Mouse (Mus musculus) forebrain, embryonic 15.5 days (tissue): ENCODE data around the gene Snd1. TPM values are rescaled to one million over a fixed set of nuclear protein-coding genes. Genes with fewer than 3 reads are reported as not detected.

Experiments
- ATAC-seq: fragments of 200-750 bp; cut with Nextera tagmentation; replicated peaks from 2 replicates; pipeline ENCODE4 v1.8.0; 2017; ENCODE audit warnings: mild to moderate bottlenecking, moderate TSS enrichment, moderate library complexity
- H3K27ac ChIP-seq: fragments of 300-500 bp; sonication (generic); replicated peaks from 2 replicates; pipeline ENCODE4 v1.5.1; 2015; ENCODE audit warnings: mild to moderate bottlenecking, inconsistent platforms
- H3K27me3 ChIP-seq: fragments of 300-500 bp; sonication (generic); 2 replicates; pipeline ENCODE4 v1.6.1; 2015; ENCODE audit warnings: inconsistent platforms
- H3K36me3 ChIP-seq: fragments of 300-500 bp; sonication (generic); 2 replicates; pipeline ENCODE4 v1.6.1; 2015; ENCODE audit warnings: mild to moderate bottlenecking, inconsistent platforms
- H3K4me1 ChIP-seq: fragments of 300-500 bp; sonication (generic); 2 replicates; pipeline ENCODE4 v1.6.1; 2015; ENCODE audit warnings: inconsistent platforms
- H3K4me2 ChIP-seq: fragments of 300-500 bp; sonication (generic); replicated peaks from 2 replicates; pipeline ENCODE4 v1.6.1; 2015; ENCODE audit warnings: mild to moderate bottlenecking, inconsistent platforms
- H3K4me3 ChIP-seq: fragments of 300-500 bp; sonication (generic); 2 replicates; pipeline ENCODE4 v1.5.1; 2015; ENCODE audit warnings: mild to moderate bottlenecking, inconsistent platforms
- H3K9ac ChIP-seq: fragments of 300-500 bp; sonication (generic); replicated peaks from 2 replicates; pipeline ENCODE4 v1.6.1; 2015; ENCODE audit warnings: mild to moderate bottlenecking, inconsistent platforms
- H3K9me3 ChIP-seq: fragments of 300-500 bp; sonication (generic); 2 replicates; pipeline ENCODE4 v1.6.1; 2016; ENCODE audit warnings: inconsistent platforms
- WGBS: fragments of 180-500 bp; shearing (Covaris S2); methylation state at CpG from one replicate; pipeline ENCODE4 v1.1.7; 2015; ENCODE audit warnings: mixed read lengths; 5-methylcytosine and 5-hydroxymethylcytosine counted together
- polyA plus RNA-seq: library from polyadenylated mRNA; unstranded; fragments of >200 nt; fragmentation: Nextera tagmentation; extraction: Ambion mirVana; gene quantifications from 2 replicates; pipeline ENCODE4 v1.2.1, GENCODE M21; 2015

Snd1 gene
- polyA plus RNA-seq, 1 experiment from 2014 or later = 77.6 TPM

DNA sequence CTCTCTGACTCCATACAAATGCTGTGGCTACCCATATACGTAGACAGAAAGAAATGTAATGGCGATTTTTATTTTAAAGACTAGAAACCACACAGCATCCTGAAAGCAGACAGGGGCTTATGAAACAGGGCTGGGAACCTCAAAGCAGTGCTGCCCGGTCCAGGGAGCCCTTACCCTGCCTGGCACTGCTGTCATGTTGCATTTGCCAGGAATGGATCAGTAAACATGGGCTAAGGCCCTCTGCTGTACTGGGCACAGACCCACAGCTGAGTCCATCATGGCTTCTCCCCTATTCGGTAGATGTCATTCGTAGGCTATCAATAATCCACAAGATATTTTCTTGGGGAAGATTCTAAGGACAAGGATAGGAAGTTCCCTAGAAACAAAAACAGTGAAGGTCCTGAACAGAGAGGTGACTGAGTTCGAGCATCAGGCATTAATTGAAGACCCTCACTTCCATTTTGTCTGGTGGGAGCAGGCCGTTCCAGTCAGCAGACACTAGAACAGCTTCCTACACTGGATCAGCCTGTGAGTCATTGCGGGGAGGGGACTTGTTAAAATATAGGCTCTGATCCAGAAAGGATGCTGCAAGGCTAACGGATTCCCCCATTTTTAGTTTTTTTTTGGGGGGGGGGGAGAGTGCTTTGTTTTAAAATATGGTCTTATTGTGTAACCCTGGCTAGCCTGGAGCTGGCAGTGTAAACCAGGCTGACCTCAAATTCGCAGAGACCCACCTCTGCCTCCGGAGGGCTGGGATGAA, 422.6 kb downstream of the Snd1 start:
- Histone ChIP-seq H3K4me3 (no peak overlapping the region), H3K27me3 (peaks cover 3% of the 10 kb centered on the region; the same call in 1 of the 2 replicates), H3K36me3 (no peaks in the 10 kb centered on the region), H3K4me1 (peaks cover 2% of the 10 kb centered on the region; the same call in 1 of the 2 replicates), H3K9me3 (no peaks in the 10 kb centered on the region), H3K9ac (no peak overlapping the region), H3K4me2 (no peak overlapping the region), H3K27ac (no peak overlapping the region)
- no peak for ATAC-seq
- WGBS = 62% methylated on average over 11 of the region's 11 CpGs

DNA sequence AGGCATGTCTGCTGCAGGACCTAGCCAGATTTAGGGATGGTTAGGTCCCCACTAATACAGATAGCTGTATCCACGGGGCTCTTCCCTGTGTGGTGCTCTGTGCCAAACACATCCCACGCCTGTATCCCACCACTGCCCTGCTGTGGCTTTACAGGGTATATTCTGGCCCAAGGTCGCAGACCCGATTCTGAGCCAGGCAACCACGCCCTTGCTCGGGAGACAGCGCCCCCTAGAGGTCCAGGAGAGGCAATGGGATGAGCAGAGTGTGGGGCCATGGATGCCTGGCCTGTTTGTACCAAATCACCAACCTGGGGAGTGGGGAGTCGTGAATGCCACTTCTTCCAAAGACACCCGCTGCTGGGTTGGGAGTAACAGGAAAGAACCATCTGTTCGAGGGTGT, 423.9 kb downstream of the Snd1 start:
- Histone ChIP-seq H3K36me3 (no peaks in the 10 kb centered on the region), H3K4me3 (no peak overlapping the region), H3K9ac (no peak overlapping the region), H3K4me1 (peaks cover 2% of the 10 kb centered on the region; the same call in 1 of the 2 replicates), H3K9me3 (no peaks in the 10 kb centered on the region), H3K4me2 (no peak overlapping the region), H3K27me3 (peaks cover 3% of the 10 kb centered on the region; the same call in 1 of the 2 replicates), H3K27ac (no peak overlapping the region)
- WGBS = 17% methylated on average over 10 of the region's 10 CpGs
- ATAC-seq = no peak

GRCm38 (mm10) chr6:28902573-28902972, 427.6 kb downstream of the Snd1 start:
- no peak for ATAC-seq
- Histone ChIP-seq H3K27ac (no peak overlapping the region), H3K4me2 (no peak overlapping the region), H3K4me3 (no peak overlapping the region), H3K27me3 (0 out of 2 replicates have a peak, but pooled peaks cover 3% of the 10 kb centered on the region), H3K9ac (no peak overlapping the region), H3K36me3 (no peaks in the 10 kb centered on the region), H3K9me3 (no peaks in the 10 kb centered on the region), H3K4me1 (no peaks in the 10 kb centered on the region)
- 72% methylated on average over 2 of the region's 2 CpGs for WGBS

GRCm38 (mm10) chr6:28904417-28904816, 429.5 kb downstream of the Snd1 start:
- Histone ChIP-seq H3K27me3 (no peaks in the 10 kb centered on the region), H3K4me2 (no peak overlapping the region), H3K36me3 (no peaks in the 10 kb centered on the region), H3K4me1 (no peaks in the 10 kb centered on the region), H3K9me3 (no peaks in the 10 kb centered on the region), H3K27ac (no peak overlapping the region), H3K4me3 (no peak overlapping the region), H3K9ac (no peak overlapping the region)
- ATAC-seq = no peak
- WGBS = 73% methylated on average over 4 of the region's 4 CpGs

DNA sequence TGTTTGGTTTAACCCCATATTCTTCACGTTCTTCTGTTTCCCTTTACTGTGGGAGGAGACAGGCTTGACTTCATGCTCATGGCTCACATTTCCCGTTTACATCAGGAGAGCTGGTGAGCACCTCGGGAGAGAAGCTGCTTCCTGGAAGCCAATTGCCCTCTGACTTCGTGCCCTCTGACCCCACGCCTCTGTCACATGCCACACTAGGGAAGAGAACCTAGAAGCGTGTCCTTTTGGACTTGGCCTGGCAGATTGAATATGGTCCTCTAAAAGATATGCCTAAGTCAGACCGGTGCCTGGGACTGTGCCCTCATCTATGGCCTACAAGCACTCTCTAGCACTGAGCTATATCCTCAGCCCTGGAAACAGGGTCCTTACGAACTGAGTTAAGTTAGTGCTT, 430.4 kb downstream of the Snd1 start:
- no peak for ATAC-seq
- H3K9me3 ChIP-seq = no peaks in the 10 kb centered on the region
- WGBS = 86% methylated on average over 8 of the region's 8 CpGs

GRCm38 (mm10) chr6:28909866-28910265, 434.9 kb downstream of the Snd1 start:
- H3K27me3 ChIP-seq = no peaks in the 10 kb centered on the region
- H3K4me2 ChIP-seq = no peak overlapping the region
- H3K4me3 ChIP-seq = no peak overlapping the region
- WGBS = 79% methylated on average over 15 of the region's 15 CpGs
- no peaks in the 10 kb centered on the region for H3K36me3 ChIP-seq
- no peaks in the 10 kb centered on the region for H3K9me3 ChIP-seq
- no peaks in the 10 kb centered on the region; the same call in 1 of the 2 replicates for H3K4me1 ChIP-seq
- no peak overlapping the region for H3K9ac ChIP-seq
- H3K27ac ChIP-seq = no peak overlapping the region
- ATAC-seq = no peak

More for the DNA sequence above, 430.4 kb downstream of the Snd1 start:
- Histone ChIP-seq H3K4me1 (no peaks in the 10 kb centered on the region; the same call in 1 of the 2 replicates), H3K4me2 (no peak overlapping the region), H3K27me3 (no peaks in the 10 kb centered on the region), H3K27ac (no peak overlapping the region), H3K4me3 (no peak overlapping the region), H3K9ac (no peak overlapping the region), H3K36me3 (no peaks in the 10 kb centered on the region)

DNA sequence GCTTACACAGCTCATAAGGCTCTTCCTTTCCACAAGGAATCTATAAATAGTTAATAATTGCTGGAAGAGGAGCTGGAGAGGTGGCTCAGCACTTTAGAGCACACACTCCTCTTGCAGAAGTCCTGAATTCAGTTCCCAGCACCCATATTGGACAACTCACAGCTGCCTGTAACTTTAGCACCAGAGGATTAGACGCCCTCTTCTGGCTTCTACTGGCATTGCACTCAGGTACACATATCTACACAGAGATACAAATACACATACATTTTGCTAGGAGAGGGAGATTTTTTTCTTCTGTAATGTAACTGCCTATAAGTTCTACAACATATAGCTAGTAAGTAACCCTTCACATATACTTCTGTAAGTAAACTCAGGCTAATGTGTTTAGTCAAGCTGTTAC, 440.0 kb downstream of the Snd1 start:
- Histone ChIP-seq H3K4me3 (no peak overlapping the region), H3K9me3 (no peaks in the 10 kb centered on the region), H3K4me1 (no peaks in the 10 kb centered on the region; the same call in 1 of the 2 replicates), H3K9ac (no peak overlapping the region), H3K27me3 (no peaks in the 10 kb centered on the region), H3K36me3 (no peaks in the 10 kb centered on the region), H3K27ac (no peak overlapping the region), H3K4me2 (no peak overlapping the region)
- WGBS = 48% methylated on average over 1 of the region's 1 CpGs
- no peak for ATAC-seq

- Histone ChIP-seq H3K4me1 (no peaks in the 10 kb centered on the region), H3K4me3 (no peak overlapping the region), H3K9ac (no peak overlapping the region), H3K27ac (no peak overlapping the region), H3K36me3 (no peaks in the 10 kb centered on the region), H3K4me2 (no peak overlapping the region), H3K27me3 (no peaks in the 10 kb centered on the region), H3K9me3 (no peaks in the 10 kb centered on the region)
- ATAC-seq = no peak
- 70% methylated on average over 8 of the region's 8 CpGs for WGBS
These were observed 441.7 kb downstream of the Snd1 start for GRCm38 (mm10) chr6:28916630-28917029.

- ATAC-seq = no peak
- H3K9me3 ChIP-seq = no peaks in the 10 kb centered on the region
- no peak overlapping the region for H3K4me3 ChIP-seq
- H3K4me2 ChIP-seq = no peak overlapping the region
- H3K9ac ChIP-seq = no peak overlapping the region
- 64% methylated on average over 6 of the region's 6 CpGs for WGBS
- no peak overlapping the region for H3K27ac ChIP-seq
- no peaks in the 10 kb centered on the region for H3K27me3 ChIP-seq
- H3K36me3 ChIP-seq = no peaks in the 10 kb centered on the region
- no peaks in the 10 kb centered on the region for H3K4me1 ChIP-seq
These were observed 444.4 kb downstream of the Snd1 start for GRCm38 (mm10) chr6:28919346-28919745.

- no peak overlapping the region for H3K4me3 ChIP-seq
- H3K4me1 ChIP-seq = no peaks in the 10 kb centered on the region
- no peak overlapping the region for H3K27ac ChIP-seq
- H3K27me3 ChIP-seq = no peaks in the 10 kb centered on the region
- no peaks in the 10 kb centered on the region for H3K9me3 ChIP-seq
- H3K36me3 ChIP-seq = no peaks in the 10 kb centered on the region
- WGBS = 82% methylated on average over 12 of the region's 12 CpGs
- no peak overlapping the region for H3K4me2 ChIP-seq
- H3K9ac ChIP-seq = no peak overlapping the region
- ATAC-seq = no peak
These were observed 447.4 kb downstream of the Snd1 start for GRCm38 (mm10) chr6:28922371-28922770.

- no peaks in the 10 kb centered on the region for H3K4me1 ChIP-seq
These were observed 448.3 kb downstream of the Snd1 start for GRCm38 (mm10) chr6:28923091-28923824.

GRCm38 (mm10) chr6:28923837-28924236, 448.9 kb downstream of the Snd1 start:
- Histone ChIP-seq H3K4me3 (no peak overlapping the region), H3K27me3 (no peaks in the 10 kb centered on the region), H3K4me2 (no peak overlapping the region), H3K4me1 (no peaks in the 10 kb centered on the region), H3K9me3 (no peaks in the 10 kb centered on the region), H3K36me3 (no peaks in the 10 kb centered on the region), H3K27ac (no peak overlapping the region), H3K9ac (no peak overlapping the region)
- WGBS = 85% methylated on average over 10 of the region's 10 CpGs
- ATAC-seq = 0 out of 2 replicates have a peak, but pooled peaks have one; percentile 29

More at GRCm38 (mm10) chr6:28923091-28923824, 448.3 kb downstream of the Snd1 start:
- H3K36me3 ChIP-seq = no peaks in the 10 kb centered on the region
- 0 out of 2 replicates have a peak, but pooled peaks have one; percentile 29 for ATAC-seq
- H3K9me3 ChIP-seq = no peaks in the 10 kb centered on the region
- no peak overlapping the region for H3K4me2 ChIP-seq
- no peak overlapping the region for H3K27ac ChIP-seq
- WGBS = 82% methylated on average over 11 of the region's 11 CpGs
- no peak overlapping the region for H3K4me3 ChIP-seq
- no peaks in the 10 kb centered on the region for H3K27me3 ChIP-seq
- no peak overlapping the region for H3K9ac ChIP-seq
